Mouse (Mus musculus) hindbrain, embryonic 16.5 days (tissue): ENCODE data around the gene Pnma1. TPM values are rescaled to one million over a fixed set of nuclear protein-coding genes. Genes with fewer than 3 reads are reported as not detected.

Source experiments
- ATAC-seq: fragments of 200-750 bp; cut with Nextera tagmentation; 2 replicates; pipeline ENCODE4 v1.8.0; 2017; ENCODE audit warnings: moderate TSS enrichment, moderate library complexity
- H3K27ac ChIP-seq: fragments of 300-500 bp; sonication (generic); 2 replicates; pipeline ENCODE4 v1.5.1; 2014; ENCODE audit warnings: low read depth, mild to moderate bottlenecking, control low read depth, low read length, moderate library complexity
- H3K27me3 ChIP-seq: fragments of 300-500 bp; sonication (generic); replicated peaks from 2 replicates; pipeline ENCODE4 v1.6.1; 2014; ENCODE audit warnings: low read length; ENCODE audit not compliant: control insufficient read depth, insufficient read depth
- H3K36me3 ChIP-seq: fragments of 300-500 bp; sonication (generic); 2 replicates; pipeline ENCODE4 v1.6.1; 2014; ENCODE audit warnings: mild to moderate bottlenecking, low read length, moderate library complexity, mixed read lengths; ENCODE audit not compliant: control insufficient read depth, insufficient read depth
- H3K4me1 ChIP-seq: fragments of 300-500 bp; sonication (generic); 2 replicates; pipeline ENCODE4 v1.6.1; 2014; ENCODE audit warnings: low read depth, low read length; ENCODE audit not compliant: control insufficient read depth, insufficient read depth
- H3K4me2 ChIP-seq: fragments of 300-500 bp; sonication (generic); 2 replicates; pipeline ENCODE4 v1.6.1; 2014; ENCODE audit warnings: mild to moderate bottlenecking, low read length, control low read depth, moderate library complexity
- H3K4me3 ChIP-seq: fragments of 300-500 bp; sonication (generic); 2 replicates; pipeline ENCODE4 v1.5.1; 2014; ENCODE audit warnings: mild to moderate bottlenecking, low read length, control low read depth, moderate library complexity
- H3K9ac ChIP-seq: fragments of 300-500 bp; sonication (generic); 2 replicates; pipeline ENCODE4 v1.6.1; 2014; ENCODE audit warnings: low read depth, mild to moderate bottlenecking, control low read depth, low read length, moderate library complexity
- H3K9me3 ChIP-seq: fragments of 300-500 bp; sonication (generic); 2 replicates; pipeline ENCODE4 v1.6.1; 2014; ENCODE audit warnings: mild to moderate bottlenecking, low read length, moderate library complexity; ENCODE audit not compliant: control insufficient read depth
- WGBS: fragments of 180-500 bp; shearing (Covaris S2); extraction: QIAGEN DNeasy Blood & Tissue Kit; methylation state at CpG from one replicate; pipeline ENCODE4 v1.1.7; 2014; 5-methylcytosine and 5-hydroxymethylcytosine counted together
- polyA plus RNA-seq: library from polyadenylated mRNA; unstranded; fragments of >200 nt; fragmentation: Nextera tagmentation; extraction: Ambion mirVana; gene quantifications from 2 replicates; pipeline ENCODE4 v1.2.1, GENCODE M21; 2015

The Pnma1 gene
- polyA plus RNA-seq, 1 experiment from 2014 or later, result 4.7 TPM

DNA sequence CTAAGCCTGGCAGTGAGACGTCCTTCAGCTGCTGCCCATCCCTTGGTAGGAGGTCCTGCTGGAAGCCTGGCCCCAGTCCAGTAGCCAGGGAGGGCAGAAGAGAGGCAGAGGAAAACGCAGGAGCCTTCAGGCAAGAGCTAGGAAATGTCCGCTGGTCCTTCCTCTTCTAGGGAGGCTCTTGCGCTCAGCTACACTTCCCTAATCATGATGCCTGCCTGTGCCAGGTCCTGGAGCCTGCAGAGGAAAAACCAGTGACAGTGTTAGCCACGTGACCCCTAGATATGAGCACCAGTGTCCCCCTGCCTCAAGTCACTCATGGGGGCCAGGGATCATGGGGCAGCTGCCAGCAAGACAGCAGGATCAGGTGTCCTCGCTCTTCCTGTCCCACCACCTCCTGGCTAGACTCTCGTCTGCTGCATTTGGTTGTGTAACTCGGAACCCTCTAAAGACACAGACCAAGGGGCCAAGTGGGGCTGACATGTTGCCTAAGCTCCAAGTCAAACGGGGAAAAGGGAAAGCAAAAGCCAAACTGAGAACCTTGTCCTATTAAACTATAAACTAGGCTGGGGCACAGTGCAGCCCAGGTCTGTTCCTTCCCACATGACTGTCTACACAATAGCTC, 26.0 kb upstream of the Pnma1 start:
- WGBS, result 66% methylated on average over 9 of the region's 9 CpGs
- Histone ChIP-seq H3K36me3 (peaks cover 13% of the 10 kb centered on the region), H3K4me3 (no peak overlapping the region), H3K27me3 (no peaks in the 10 kb centered on the region), H3K4me2 (no peak overlapping the region), H3K27ac (no peak overlapping the region), H3K9me3 (no peaks in the 10 kb centered on the region), H3K4me1 (peaks cover 33% of the 10 kb centered on the region), H3K9ac (no peak overlapping the region; the same call in 1 of the 2 replicates)
- ATAC-seq, result no peak

DNA sequence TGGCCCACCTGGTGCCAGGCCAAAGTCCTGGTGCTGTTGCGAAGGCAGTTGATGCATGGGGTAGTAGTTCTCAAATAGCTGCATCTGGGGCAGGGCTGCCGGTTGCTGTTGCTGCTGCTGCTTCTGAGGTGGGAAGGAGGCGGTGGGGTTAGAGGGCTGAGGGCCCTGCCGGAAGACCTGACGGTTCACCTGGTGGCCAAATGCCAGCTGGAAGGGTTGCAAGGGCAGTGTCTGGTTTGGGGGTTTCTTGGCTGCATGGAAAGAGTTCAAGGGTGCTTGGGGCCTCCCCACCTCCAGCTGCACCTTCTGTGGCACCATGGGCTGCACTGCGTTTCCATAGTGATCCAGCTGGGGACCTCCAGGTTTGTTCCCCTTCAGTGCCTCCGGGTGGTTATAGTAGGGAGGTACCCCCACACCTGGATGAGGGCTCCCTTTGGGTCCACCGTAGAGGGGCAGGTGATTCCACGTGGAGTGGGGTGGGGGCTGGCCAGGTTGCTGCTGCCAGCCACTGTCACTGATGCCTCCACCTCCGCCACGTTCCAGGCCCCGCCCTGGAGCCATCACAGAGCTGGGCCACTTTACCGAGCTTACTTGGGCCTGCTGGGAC, 25.1 kb upstream of the Pnma1 start:
- no peak for ATAC-seq
- Histone ChIP-seq H3K4me2 (no peak overlapping the region), H3K9me3 (no peaks in the 10 kb centered on the region), H3K27me3 (no peaks in the 10 kb centered on the region), H3K9ac (no peak overlapping the region), H3K4me1 (peaks cover 33% of the 10 kb centered on the region), H3K27ac (no peak overlapping the region), H3K4me3 (no peak overlapping the region), H3K36me3 (peaks cover 13% of the 10 kb centered on the region)
- 87% methylated on average over 13 of the region's 13 CpGs for WGBS

DNA sequence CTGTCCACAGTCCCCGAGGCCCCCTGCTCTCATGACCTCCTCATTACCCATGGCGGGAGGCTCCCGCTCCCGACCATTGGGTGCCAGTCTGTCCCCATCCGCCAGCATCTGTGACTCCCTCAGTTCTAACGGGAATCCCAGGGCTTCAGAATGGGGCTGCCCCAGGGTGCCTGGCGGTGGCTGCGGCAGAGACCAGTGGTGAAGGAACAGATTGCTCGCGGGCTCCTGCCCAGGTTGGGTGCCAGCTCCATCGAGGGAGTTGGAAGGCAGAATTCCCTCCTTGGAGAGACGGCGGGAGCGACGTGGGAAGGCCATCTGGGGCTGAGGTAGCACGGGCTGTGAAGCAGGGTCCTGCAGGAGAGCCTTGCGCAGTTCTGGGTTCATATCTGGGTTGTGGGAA, 24.6 kb upstream of the Pnma1 start:
- no peak overlapping the region for H3K9ac ChIP-seq
- peaks cover 30% of the 10 kb centered on the region for H3K4me1 ChIP-seq
- no peak overlapping the region for H3K4me3 ChIP-seq
- WGBS, result 86% methylated on average over 17 of the region's 17 CpGs
- ATAC-seq, result no peak
- peaks cover 13% of the 10 kb centered on the region for H3K36me3 ChIP-seq
- no peaks in the 10 kb centered on the region for H3K27me3 ChIP-seq
- no peak overlapping the region for H3K4me2 ChIP-seq
- H3K27ac ChIP-seq, result no peak overlapping the region
- no peaks in the 10 kb centered on the region for H3K9me3 ChIP-seq

DNA sequence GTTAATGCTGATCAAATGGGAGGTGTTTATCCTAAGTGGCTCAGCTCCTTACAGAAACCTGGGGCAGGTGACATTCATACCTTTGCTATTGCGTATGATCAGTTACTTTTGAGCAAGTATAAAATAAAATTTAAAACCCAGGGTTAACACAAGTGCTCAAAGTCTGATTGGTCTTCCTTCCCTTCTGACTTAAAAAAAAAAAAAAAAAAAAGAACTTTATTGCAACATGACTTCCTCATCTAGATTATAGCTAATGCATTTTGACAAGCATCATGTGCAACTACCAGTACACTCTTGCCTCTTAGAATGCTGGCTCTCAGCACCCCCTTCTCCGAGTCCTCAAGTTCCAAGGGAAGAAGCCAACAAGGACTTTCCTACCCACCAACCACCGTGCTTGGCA, 23.9 kb upstream of the Pnma1 start:
- Histone ChIP-seq H3K27ac (no peak overlapping the region), H3K36me3 (peaks cover 13% of the 10 kb centered on the region), H3K4me2 (no peak overlapping the region), H3K4me3 (no peak overlapping the region), H3K4me1 (peaks cover 24% of the 10 kb centered on the region), H3K9me3 (no peaks in the 10 kb centered on the region), H3K27me3 (no peaks in the 10 kb centered on the region), H3K9ac (no peak overlapping the region)
- ATAC-seq, result no peak
- 97% methylated on average over 3 of the region's 3 CpGs for WGBS

DNA sequence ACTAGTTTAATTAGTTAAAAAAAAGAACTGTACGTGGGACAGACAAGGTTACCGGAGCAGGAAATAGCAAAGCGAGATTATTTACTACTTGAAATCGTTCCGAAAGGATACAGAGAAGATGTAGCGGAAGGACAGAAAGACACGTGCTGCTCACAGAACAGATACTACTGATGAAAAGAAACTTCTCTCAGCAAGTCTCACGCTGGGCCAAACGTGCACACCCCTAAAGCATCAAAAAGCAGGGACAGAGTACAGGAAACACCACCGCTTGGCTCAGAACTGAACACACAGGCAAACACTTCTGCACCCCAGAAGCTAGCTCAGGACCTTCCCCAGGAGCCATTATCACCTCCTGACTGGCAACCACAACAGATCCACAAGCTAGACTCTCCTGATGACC, 22.3 kb upstream of the Pnma1 start:
- no peaks in the 10 kb centered on the region for H3K27me3 ChIP-seq
- H3K4me2 ChIP-seq, result no peak overlapping the region
- no peak for ATAC-seq
- no peak overlapping the region for H3K4me3 ChIP-seq
- H3K9me3 ChIP-seq, result no peaks in the 10 kb centered on the region
- H3K36me3 ChIP-seq, result peaks cover 13% of the 10 kb centered on the region
- H3K4me1 ChIP-seq, result peaks cover 10% of the 10 kb centered on the region
- 92% methylated on average over 10 of the region's 10 CpGs for WGBS
- H3K27ac ChIP-seq, result no peak overlapping the region
- no peak overlapping the region for H3K9ac ChIP-seq

DNA sequence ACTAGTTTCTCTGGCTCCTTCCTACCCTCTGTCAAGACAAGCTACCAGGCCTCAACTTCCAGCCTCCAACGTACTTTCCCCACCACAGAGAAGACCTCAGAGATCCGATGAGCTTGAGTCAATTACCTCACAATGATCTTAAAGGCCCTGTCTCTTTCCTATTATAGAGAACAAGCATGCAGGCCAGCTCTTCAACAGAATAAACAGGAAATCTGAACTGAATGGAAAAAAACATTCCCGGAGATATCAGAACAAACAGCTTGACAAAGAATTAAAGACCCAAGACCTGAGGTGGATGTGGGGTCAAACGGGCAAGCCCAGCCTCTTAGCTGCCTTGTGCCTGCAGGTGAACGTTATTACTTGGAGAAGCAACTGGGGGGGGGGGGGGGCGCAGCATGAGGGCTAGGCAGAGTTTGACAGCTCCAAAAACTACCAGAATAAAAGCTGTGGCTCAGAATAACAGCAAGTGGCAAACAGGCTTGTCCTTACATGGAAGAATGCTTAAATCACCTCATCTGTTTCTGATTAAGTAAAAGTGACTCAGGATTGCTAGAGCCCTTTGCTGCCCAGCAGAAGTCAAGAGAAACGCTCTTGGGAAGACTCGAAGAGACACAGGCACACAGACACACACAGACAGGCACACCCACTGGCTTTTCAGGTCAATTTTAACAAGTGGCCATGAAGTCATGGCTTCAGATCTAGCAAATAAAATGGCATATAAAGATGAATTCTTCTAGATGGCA, 17.5 kb upstream of the Pnma1 start:
- H3K9ac ChIP-seq, result no peak overlapping the region
- no peaks in the 10 kb centered on the region for H3K9me3 ChIP-seq
- no peak for ATAC-seq
- H3K36me3 ChIP-seq, result no peaks in the 10 kb centered on the region
- 65% methylated on average over 8 of the region's 8 CpGs for WGBS
- no peaks in the 10 kb centered on the region for H3K4me1 ChIP-seq
- no peak overlapping the region for H3K4me3 ChIP-seq
- H3K27ac ChIP-seq, result no peak overlapping the region
- no peaks in the 10 kb centered on the region for H3K27me3 ChIP-seq
- H3K4me2 ChIP-seq, result no peak overlapping the region

DNA sequence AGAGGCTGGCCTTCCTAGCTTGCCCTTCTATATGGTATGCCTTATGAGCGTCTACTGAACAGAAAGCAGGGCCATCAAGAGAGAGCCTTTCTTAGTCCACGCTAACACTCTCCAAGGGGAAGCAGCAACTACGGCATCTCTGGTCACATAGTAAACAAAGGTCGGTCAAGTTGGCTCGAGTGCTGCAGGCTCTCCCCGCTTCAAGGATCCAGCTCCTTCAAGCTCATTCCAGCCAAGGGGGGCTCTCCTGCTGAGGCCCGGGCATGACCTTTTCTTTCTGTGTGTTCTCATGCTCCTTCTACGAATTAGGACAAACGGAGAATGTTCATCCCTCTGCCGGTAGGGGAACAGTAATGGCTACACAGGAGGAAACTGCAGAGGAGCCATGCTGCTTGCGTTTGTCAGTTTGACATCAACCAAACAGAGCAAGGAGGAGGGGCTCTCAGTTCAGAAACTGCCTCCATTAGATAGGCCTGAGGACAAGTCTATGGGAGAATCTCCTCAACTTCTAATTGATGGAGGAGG, 15.4 kb upstream of the Pnma1 start:
- H3K27me3 ChIP-seq, result no peaks in the 10 kb centered on the region
- no peak for ATAC-seq
- no peak overlapping the region for H3K9ac ChIP-seq
- no peaks in the 10 kb centered on the region for H3K9me3 ChIP-seq
- H3K27ac ChIP-seq, result no peak overlapping the region
- no peaks in the 10 kb centered on the region for H3K4me1 ChIP-seq
- H3K4me2 ChIP-seq, result no peak overlapping the region
- no peak overlapping the region for H3K4me3 ChIP-seq
- peaks cover 7% of the 10 kb centered on the region for H3K36me3 ChIP-seq
- WGBS, result 72% methylated on average over 11 of the region's 11 CpGs

DNA sequence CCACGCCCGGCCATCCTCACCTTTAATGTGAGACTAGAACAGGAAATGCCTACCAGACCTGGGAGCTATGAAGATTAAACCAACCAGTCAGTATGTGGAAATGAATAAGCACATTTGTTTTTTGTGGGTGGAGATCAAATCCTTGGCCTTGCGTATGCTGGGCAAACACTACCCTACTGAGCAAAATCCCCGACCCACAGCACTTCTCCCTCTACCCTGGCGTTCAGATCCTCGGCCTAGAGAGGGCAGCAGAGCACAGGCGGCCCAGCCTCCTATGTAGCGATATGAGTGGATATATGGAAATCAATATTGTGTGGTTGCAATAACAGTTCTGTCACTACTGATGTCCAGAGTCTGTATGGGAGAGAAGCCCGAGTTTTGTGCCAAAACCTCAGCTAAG, 14.8 kb upstream of the Pnma1 start:
- H3K36me3 ChIP-seq, result peaks cover 9% of the 10 kb centered on the region
- H3K27me3 ChIP-seq, result no peaks in the 10 kb centered on the region
- H3K4me1 ChIP-seq, result no peaks in the 10 kb centered on the region
- no peak overlapping the region for H3K4me3 ChIP-seq
- no peak for ATAC-seq
- no peak overlapping the region for H3K27ac ChIP-seq
- H3K9me3 ChIP-seq, result no peaks in the 10 kb centered on the region
- H3K4me2 ChIP-seq, result no peak overlapping the region
- H3K9ac ChIP-seq, result no peak overlapping the region
- 87% methylated on average over 9 of the region's 9 CpGs for WGBS
